Mouse (Mus musculus): ENCODE measurements around the gene Copb1.
"Not testable (repeated sequence)": the region's sequence is repeated elsewhere in the genome, so short reads cannot be mapped to it uniquely, and the experiment has no call there.

Gene Copb1

GRCm38 (mm10) chr7:114220433-114220832 lies 34.1 kb downstream of the Copb1 start:
- DNase-seq (ENCODE audit: low spot score in 2 of 2), result no peak

- DNase-seq (ENCODE audit: low spot score in 2 of 2), result no peak
These were observed 37.6 kb downstream of the Copb1 start for GRCm38 (mm10) chr7:114216908-114217307.

- no peak for DNase-seq (ENCODE audit: low spot score in 2 of 2)
These were observed 40.1 kb downstream of the Copb1 start for GRCm38 (mm10) chr7:114214385-114214784.

GRCm38 (mm10) chr7:114213537-114213936 lies 41.0 kb downstream of the Copb1 start:
- no peak for DNase-seq (ENCODE audit: low spot score in 2 of 2)

- DNase-seq (ENCODE audit: low spot score in 2 of 2), result no peak
These were observed 43.9 kb downstream of the Copb1 start for GRCm38 (mm10) chr7:114210618-114211017.

GRCm38 (mm10) chr7:114209841-114210240 lies 44.7 kb downstream of the Copb1 start:
- no peak for DNase-seq (ENCODE audit: low spot score in 2 of 2)

- no peak for DNase-seq (ENCODE audit: low spot score in 2 of 2)
These were observed 50.8 kb downstream of the Copb1 start for GRCm38 (mm10) chr7:114203491-114204359.

- DNase-seq (ENCODE audit: low spot score in 2 of 2), result no peak
These were observed 51.5 kb downstream of the Copb1 start for GRCm38 (mm10) chr7:114202972-114203404.

GRCm38 (mm10) chr7:114200651-114201050 lies 53.9 kb downstream of the Copb1 start:
- no peak for DNase-seq (ENCODE audit: low spot score in 2 of 2)

- no peak for DNase-seq (ENCODE audit: low spot score in 2 of 2)
These were observed 54.9 kb downstream of the Copb1 start for GRCm38 (mm10) chr7:114199428-114200110.

- DNase-seq (ENCODE audit: low spot score in 2 of 2), result no peak
These were observed 56.3 kb downstream of the Copb1 start for GRCm38 (mm10) chr7:114198252-114198651.

GRCm38 (mm10) chr7:114196588-114196987 lies 57.9 kb downstream of the Copb1 start:
- DNase-seq (ENCODE audit: low spot score in 2 of 2), result not testable (repeated sequence)

GRCm38 (mm10) chr7:114194788-114195187 lies 59.7 kb downstream of the Copb1 start:
- not testable (repeated sequence) for DNase-seq (ENCODE audit: low spot score in 2 of 2)

- no peak for DNase-seq (ENCODE audit: low spot score in 2 of 2)
These were observed 60.3 kb downstream of the Copb1 start for GRCm38 (mm10) chr7:114194224-114194623.

GRCm38 (mm10) chr7:114193284-114194067 lies 61.0 kb downstream of the Copb1 start:
- no peak for DNase-seq (ENCODE audit: low spot score in 2 of 2)

- DNase-seq (ENCODE audit: low spot score in 2 of 2), result no peak
These were observed 61.9 kb downstream of the Copb1 start for GRCm38 (mm10) chr7:114192581-114192980.

- no peak for DNase-seq (ENCODE audit: low spot score in 2 of 2)
These were observed 71.1 kb downstream of the Copb1 start for GRCm38 (mm10) chr7:114183416-114183815.

- DNase-seq (ENCODE audit: low spot score in 2 of 2), result no peak
These were observed 71.8 kb downstream of the Copb1 start for GRCm38 (mm10) chr7:114182708-114183107.

- DNase-seq (ENCODE audit: low spot score in 2 of 2), result peak; percentile 66 to 75
These were observed 73.1 kb downstream of the Copb1 start for GRCm38 (mm10) chr7:114181391-114181790.

GRCm38 (mm10) chr7:114176588-114176987 lies 77.9 kb downstream of the Copb1 start:
- DNase-seq (ENCODE audit: low spot score in 2 of 2), result no peak

GRCm38 (mm10) chr7:114171354-114172097 lies 83.0 kb downstream of the Copb1 start:
- DNase-seq (ENCODE audit: low spot score in 2 of 2), result no peak
